Mouse (Mus musculus) MEL (cell line): ENCODE measurements around the gene Rcsd1. TPM values are rescaled to one million over a fixed set of nuclear protein-coding genes. Genes with fewer than 3 reads are reported as not detected.
A peak's percentile ranks its signal among the peaks of the same experiment; 100 is the strongest.

ENCODE experiments used
- DNase-seq: peaks from one replicate; pipeline ENCODE4 v3.0.0; 2011; ENCODE audit warnings: low read depth, low spot score
- H3K27ac ChIP-seq: 2 replicates; pipeline ENCODE4 v1.5.1; 2012; ENCODE audit warnings: low read depth, mild to moderate bottlenecking, control low read depth, low read length, moderate library complexity; ENCODE audit not compliant: control insufficient read depth
- H3K27me3 ChIP-seq, 2 experiments: fragments of 150-350 bp in 1 of 2; sonication (generic) in 1 of 2; 2 replicates each; pipeline ENCODE4 v1.6.1; 2012; ENCODE audit warnings: low read length in 2 of 2, mild to moderate bottlenecking in 2 of 2, improper control_type of control experiment in 1 of 2, moderate library complexity in 1 of 2; ENCODE audit not compliant: insufficient read depth in 2 of 2, control insufficient read depth in 1 of 2
- H3K36me3 ChIP-seq, 2 experiments: 2 replicates each; pipeline ENCODE4 v1.6.1; 2012 to 2014; ENCODE audit warnings: low read length in 2 of 2, improper control_type of control experiment in 1 of 2, inconsistent platforms in 1 of 2, mild to moderate bottlenecking in 1 of 2; ENCODE audit not compliant: insufficient read depth in 2 of 2, control insufficient read depth in 1 of 2
- H3K4me1 ChIP-seq, 2 experiments: fragments of 150-350 bp in 1 of 2; sonication (generic) in 1 of 2; 2 replicates each; pipeline ENCODE4 v1.6.1; 2012; ENCODE audit warnings: low read length in 2 of 2, improper control_type of control experiment in 1 of 2, mild to moderate bottlenecking in 1 of 2; ENCODE audit not compliant: insufficient read depth in 2 of 2, control insufficient read depth in 1 of 2
- H3K4me3 ChIP-seq, 2 experiments: fragments of 150-350 bp in 1 of 2; sonication (generic) in 1 of 2; 2 replicates each; pipeline ENCODE4 v1.5.1; 2012; ENCODE audit warnings: low read depth in 2 of 2, low read length in 2 of 2, mild to moderate bottlenecking in 2 of 2, moderate library complexity in 2 of 2, control low read depth in 1 of 2, improper control_type of control experiment in 1 of 2; ENCODE audit not compliant: control insufficient read depth in 1 of 2, insufficient read depth in 1 of 2
- H3K79me2 ChIP-seq: 2 replicates; pipeline ENCODE4 v1.6.1; 2012; ENCODE audit warnings: mild to moderate bottlenecking, low read length, moderate library complexity; ENCODE audit not compliant: control insufficient read depth, poor library complexity, insufficient read depth
- H3K9ac ChIP-seq: 2 replicates; pipeline ENCODE4 v1.6.1; 2012; ENCODE audit warnings: low read depth, mild to moderate bottlenecking, control low read depth, low read length, moderate library complexity; ENCODE audit not compliant: control insufficient read depth, poor library complexity, severe bottlenecking
- H3K9me3 ChIP-seq: fragments of 150-350 bp; sonication (generic); replicated peaks from 2 replicates; pipeline ENCODE4 v1.6.1; 2012; ENCODE audit warnings: mild to moderate bottlenecking, low read length, improper control_type of control experiment, moderate library complexity; ENCODE audit not compliant: insufficient read depth
- E2F4 ChIP-seq: IDR thresholded peaks from 2 replicates; pipeline ENCODE4 v1.6.1; 2011; ENCODE audit warnings: low read depth, low read length, improper control_type of control experiment, borderline replicate concordance
- ELF1 ChIP-seq: IDR thresholded peaks from 2 replicates; pipeline ENCODE4 v1.6.1; 2014; ENCODE audit warnings: low read depth, mild to moderate bottlenecking, inconsistent platforms, low read length, improper control_type of control experiment, moderate library complexity
- GABPA ChIP-seq: IDR thresholded peaks from 2 replicates; pipeline ENCODE4 v1.6.1; 2012; ENCODE audit warnings: low read depth, mild to moderate bottlenecking, inconsistent platforms, low read length, improper control_type of control experiment, moderate library complexity
- HCFC1 ChIP-seq: IDR thresholded peaks from 2 replicates; pipeline ENCODE4 v1.6.1; 2012; ENCODE audit warnings: low read depth, mild to moderate bottlenecking, inconsistent platforms, low read length, improper control_type of control experiment, moderate library complexity
- JUND ChIP-seq: IDR thresholded peaks from 2 replicates; pipeline ENCODE4 v1.6.1; 2011; ENCODE audit warnings: low read depth, mild to moderate bottlenecking, improper control_type of control experiment, low read length
- MAFK ChIP-seq: IDR thresholded peaks from 2 replicates; pipeline ENCODE4 v1.6.1; 2011; ENCODE audit warnings: low read depth, mild to moderate bottlenecking, low read length, improper control_type of control experiment, borderline replicate concordance
- MAX ChIP-seq: IDR thresholded peaks from 2 replicates; pipeline ENCODE4 v1.6.1; 2011; ENCODE audit warnings: low read length, improper control_type of control experiment
- MXI1 ChIP-seq: IDR thresholded peaks from 2 replicates; pipeline ENCODE4 v1.6.1; 2011; ENCODE audit warnings: mild to moderate bottlenecking, low read depth, low read length, improper control_type of control experiment
- MYB ChIP-seq: IDR thresholded peaks from 2 replicates; pipeline ENCODE4 v1.6.1; 2011; ENCODE audit warnings: mild to moderate bottlenecking, low read depth, low read length, improper control_type of control experiment
- MYC ChIP-seq: IDR thresholded peaks from 2 replicates; pipeline ENCODE4 v1.6.1; 2011; ENCODE audit warnings: low read depth, mild to moderate bottlenecking, low read length, improper control_type of control experiment, moderate library complexity
- NELFE ChIP-seq: IDR thresholded peaks from 2 replicates; pipeline ENCODE4 v1.6.1; 2011; ENCODE audit warnings: low read depth, low read length, improper control_type of control experiment
- POLR2A ChIP-seq, 2 experiments: IDR thresholded peaks; 2 replicates each; pipeline ENCODE4 v1.6.1; 2011 to 2012; ENCODE audit warnings: low read length in 2 of 2, mild to moderate bottlenecking in 2 of 2, control low read depth in 1 of 2, improper control_type of control experiment in 1 of 2, low read depth in 1 of 2, moderate library complexity in 1 of 2; ENCODE audit not compliant: control insufficient read depth in 1 of 2, insufficient read depth in 1 of 2, poor library complexity in 1 of 2
- POLR2AphosphoS2 ChIP-seq: IDR thresholded peaks from 2 replicates; pipeline ENCODE4 v1.6.1; 2011; ENCODE audit warnings: low read length, improper control_type of control experiment
- SIN3A ChIP-seq: IDR thresholded peaks from 2 replicates; pipeline ENCODE4 v1.6.1; 2012; ENCODE audit warnings: low read length, improper control_type of control experiment, inconsistent platforms
- SMC3 ChIP-seq: IDR thresholded peaks from 2 replicates; pipeline ENCODE4 v1.6.1; 2011; ENCODE audit warnings: low read depth, low read length, improper control_type of control experiment
- TBP ChIP-seq: IDR thresholded peaks from 2 replicates; pipeline ENCODE4 v1.8.0; 2011; ENCODE audit warnings: low read depth, low read length, improper control_type of control experiment
- TCF12 ChIP-seq: IDR thresholded peaks from 2 replicates; pipeline ENCODE4 v1.6.1; 2014; ENCODE audit warnings: low read depth, mild to moderate bottlenecking, inconsistent platforms, low read length, improper control_type of control experiment, moderate library complexity
- UBTF ChIP-seq: IDR thresholded peaks from 2 replicates; pipeline ENCODE4 v1.6.1; 2012; ENCODE audit warnings: low read depth, mild to moderate bottlenecking, inconsistent platforms, low read length, improper control_type of control experiment, moderate library complexity, borderline replicate concordance; ENCODE audit not compliant: insufficient read depth
- USF1 ChIP-seq: IDR thresholded peaks from 2 replicates; pipeline ENCODE4 v1.6.1; 2014; ENCODE audit warnings: low read depth, mild to moderate bottlenecking, inconsistent platforms, low read length, improper control_type of control experiment, moderate library complexity
- ZC3H11A ChIP-seq: IDR thresholded peaks from 2 replicates; pipeline ENCODE4 v1.6.1; 2012; ENCODE audit warnings: low read depth, mild to moderate bottlenecking, inconsistent platforms, low read length, improper control_type of control experiment
- ZMIZ1 ChIP-seq: IDR thresholded peaks from 2 replicates; pipeline ENCODE4 v1.6.1; 2012; ENCODE audit warnings: low read depth, mild to moderate bottlenecking, inconsistent platforms, low read length, improper control_type of control experiment, moderate library complexity
- ZNF384 ChIP-seq: IDR thresholded peaks from 2 replicates; pipeline ENCODE4 v1.6.1; 2012; ENCODE audit warnings: low read depth, mild to moderate bottlenecking, inconsistent platforms, low read length, improper control_type of control experiment
- polyA plus RNA-seq, 2 experiments: library from polyadenylated mRNA; stranded (reverse) in 1 of 2; unstranded in 1 of 2; fragments of >175 nt in 1 of 2; fragments of >200 nt in 1 of 2; gene quantifications; 2 replicates each; pipeline versions ENCODE4 v1.2.1 to v1.2.4; 2012; ENCODE audit warnings: low replicate concordance in 2 of 2, low read depth in 1 of 2; ENCODE audit not compliant: insufficient read length in 2 of 2, insufficient read depth in 1 of 2, missing spikeins in 1 of 2
- total RNA-seq: library from RNA; depleted of rRNA; stranded (reverse); fragments of 300-350 nt; gene quantifications from 2 replicates; pipeline ENCODE4 v1.2.3, GENCODE M21; 2012

The Rcsd1 gene
- total and polyA plus RNA-seq, 3 experiments = 19.0 to 38.0 TPM; not detected in 1

GRCm38 (mm10) chr1:165641786-165642771, 67.5 kb downstream of the Rcsd1 start:
- no peaks in the 10 kb centered on the region for H3K27me3 ChIP-seq
- no peak for TF ChIP-seq POLR2AphosphoS2
- TF ChIP-seq SIN3A = peak; percentile 11; the same call in 1 of the 2 replicates
- 0 out of 2 replicates have a peak, but pooled peaks have one; percentile 47 for TF ChIP-seq MYC
- no peak for TF ChIP-seq E2F4
- TF ChIP-seq ZNF384 = peak; percentile 84
- peak; percentile 98 for TF ChIP-seq UBTF
- TF ChIP-seq ZMIZ1 = no peak
- TF ChIP-seq USF1 = 0 out of 2 replicates have a peak, but pooled peaks have one; percentile 18
- TF ChIP-seq TBP = peak; percentile 99
- 0 out of 2 replicates have a peak, but pooled peaks have one; percentile 9 for TF ChIP-seq SMC3
- peak; percentile 60 for TF ChIP-seq ELF1
- peak in 1 of 2 experiments; percentile 25; a peak in 1 of 4 replicates for TF ChIP-seq POLR2A (IDR thresholded peaks at IDR 0.05; ENCODE audit: control insufficient read depth in 1 of 2, insufficient read depth in 1 of 2, low read depth in 1 of 2, low read length in 2 of 2, poor library complexity in 1 of 2)
- TF ChIP-seq MAX = peak; percentile 64
- TF ChIP-seq TCF12 = no peak
- peak; percentile 87 for TF ChIP-seq MXI1
- TF ChIP-seq JUND = no peak
- no peak for TF ChIP-seq NELFE
- no peak for TF ChIP-seq GABPA
- TF ChIP-seq MYB = no peak
- TF ChIP-seq ZC3H11A = no peak
- TF ChIP-seq HCFC1 = peak; percentile 50; the same call in 1 of the 2 replicates
- peak; percentile 97 for TF ChIP-seq MAFK
- H3K9me3 ChIP-seq = no peaks in the 10 kb centered on the region
- H3K4me3 ChIP-seq = peak overlapping the region; percentile 68 to 95
- H3K79me2 ChIP-seq = no peaks in the 10 kb centered on the region; the same call in 1 of the 2 replicates
- H3K9ac ChIP-seq = peak overlapping the region; percentile 83
- DNase-seq = peak; percentile 80
- H3K27ac ChIP-seq = peak overlapping the region; percentile 59
- H3K36me3 ChIP-seq = peaks cover 0 to 3% of the 10 kb centered on the region in 2 experiments; a peak in 1 of 4 replicates
- H3K4me1 ChIP-seq = peaks cover 0 to 2% of the 10 kb centered on the region in 2 experiments; a peak in 1 of 4 replicates
